Mouse (Mus musculus) monocyte, adult 2 months (primary cell): Measurements from ENCODE around the gene Plac8.
A peak's percentile ranks its signal among the peaks of the same experiment; 100 is the strongest.

ENCODE experiments used
- DNase-seq, 2 experiments: peaks; one replicate each; pipeline ENCODE4 v3.0.0; 2022; ENCODE audit warnings: low spot score in 2 of 2, low read depth in 1 of 2

Gene Plac8

DNA sequence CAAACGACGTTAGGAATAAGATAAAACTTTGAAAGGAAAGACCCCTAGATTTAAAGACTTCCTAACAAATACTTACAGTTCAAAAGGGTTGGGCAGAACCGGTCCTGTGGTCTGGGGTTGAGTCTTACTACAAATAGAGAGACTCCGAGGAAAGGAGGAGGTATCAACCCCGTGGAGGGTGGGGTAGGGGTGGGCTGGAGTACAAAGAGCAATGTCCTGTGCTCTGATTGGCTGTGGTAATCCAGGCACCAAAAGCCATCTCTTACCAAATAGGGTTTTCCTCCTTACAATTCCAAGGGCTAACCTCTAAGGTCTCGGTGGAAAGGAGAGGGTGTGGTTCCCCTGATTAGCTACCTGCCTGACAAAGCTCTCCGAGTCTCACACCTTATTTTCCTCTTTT is at the start of gene Plac8:
TSS of gene Plac8 (minus strand) at position 177 of the 400 bp plus-strand sequence.
- no peak for DNase-seq

DNA sequence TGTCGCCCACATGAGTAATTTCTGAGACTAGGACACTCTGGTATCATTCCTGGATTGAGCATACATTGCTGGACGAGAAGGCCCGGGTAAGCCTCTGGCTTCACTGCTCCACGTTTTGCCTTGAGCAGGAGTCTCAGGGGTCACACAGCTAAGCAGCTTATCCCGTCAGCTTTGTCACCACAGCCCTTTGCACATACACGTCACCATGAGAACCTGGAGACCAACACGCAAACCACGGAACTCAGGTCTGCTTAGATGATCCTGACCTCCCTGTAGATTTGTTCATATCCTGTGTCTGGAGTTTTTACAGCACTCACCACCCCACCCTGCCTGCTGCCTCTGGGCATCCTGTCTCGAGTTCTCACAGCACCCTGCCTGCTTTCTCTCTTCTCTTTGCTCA is 48.9 kb upstream of the Plac8 start:
- DNase-seq: no peak

DNA sequence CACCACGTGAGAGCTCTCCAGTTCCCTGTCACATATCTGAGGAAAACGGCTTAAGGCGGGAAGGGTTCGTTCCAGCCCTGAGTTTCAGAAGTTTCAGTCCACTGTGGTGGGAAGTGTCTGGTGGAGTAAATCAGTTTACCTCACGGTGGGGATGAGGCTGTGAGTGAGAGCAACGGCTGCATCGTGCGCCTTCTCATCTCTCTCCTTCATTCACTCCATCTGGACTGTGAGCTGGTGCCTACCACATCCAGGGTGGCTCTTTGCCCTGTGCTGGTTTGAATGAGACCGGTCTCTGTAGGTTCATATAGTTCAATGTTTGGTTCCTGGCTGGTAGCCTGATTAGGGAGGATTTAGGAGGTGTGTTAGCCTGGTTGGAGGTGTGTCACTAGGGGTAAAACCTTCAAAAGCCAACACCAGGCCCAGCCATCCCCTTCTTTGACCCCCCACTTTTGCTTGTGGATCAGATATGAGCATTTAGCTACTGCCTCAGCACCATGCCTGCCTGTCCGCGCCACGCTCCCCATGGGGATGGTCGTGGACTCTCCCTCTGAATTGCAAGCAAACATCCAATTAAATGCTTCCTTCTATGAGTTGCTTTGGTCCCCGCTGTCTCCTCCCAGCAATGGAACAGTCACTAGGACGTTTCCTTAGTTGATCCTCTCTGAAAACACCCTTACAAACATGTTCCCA is 47.7 kb upstream of the Plac8 start:
- no peak for DNase-seq

DNA sequence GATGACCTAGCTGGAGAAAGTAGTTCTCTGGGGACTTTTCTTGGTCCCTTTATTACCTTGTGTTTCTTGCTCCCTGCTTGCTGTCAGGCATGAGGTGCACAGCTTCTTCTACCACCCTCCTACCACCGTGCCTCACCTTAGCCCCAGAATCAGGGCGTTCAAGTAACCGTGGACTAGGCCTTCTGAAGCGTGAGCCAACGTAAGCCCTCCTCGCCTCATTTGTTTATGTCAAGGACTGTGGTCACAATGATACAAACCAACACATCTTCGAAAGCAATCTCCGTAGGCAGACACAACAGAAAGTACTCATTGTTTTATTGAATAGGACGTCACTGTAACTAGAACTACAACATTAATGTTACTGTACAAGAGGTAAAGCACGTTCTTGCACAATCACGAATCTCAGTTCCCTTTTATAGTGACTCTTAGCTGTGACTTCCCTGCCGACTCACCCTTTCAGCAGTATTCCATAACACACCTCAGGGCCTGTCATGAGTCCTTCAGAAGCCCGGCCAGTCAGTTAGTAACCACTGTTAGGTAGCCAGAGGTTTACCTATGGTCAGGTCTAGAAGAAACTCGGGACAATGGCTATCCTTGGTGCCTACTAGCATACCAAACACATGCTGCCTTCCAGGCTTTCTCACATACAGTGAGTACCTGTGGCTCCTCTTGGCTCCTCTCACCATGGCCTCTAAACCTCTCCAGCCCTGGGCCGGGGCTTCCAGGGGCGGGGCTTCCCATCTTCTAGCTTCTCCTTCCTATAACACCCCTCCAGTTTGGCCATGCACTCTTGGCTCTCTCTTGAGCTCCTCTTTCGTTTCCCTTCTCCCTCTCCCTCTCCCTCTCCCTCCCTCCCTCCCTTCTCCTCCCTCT is 42.1 kb upstream of the Plac8 start:
- peak in 1 of 2 experiments; percentile 41 for DNase-seq

DNA sequence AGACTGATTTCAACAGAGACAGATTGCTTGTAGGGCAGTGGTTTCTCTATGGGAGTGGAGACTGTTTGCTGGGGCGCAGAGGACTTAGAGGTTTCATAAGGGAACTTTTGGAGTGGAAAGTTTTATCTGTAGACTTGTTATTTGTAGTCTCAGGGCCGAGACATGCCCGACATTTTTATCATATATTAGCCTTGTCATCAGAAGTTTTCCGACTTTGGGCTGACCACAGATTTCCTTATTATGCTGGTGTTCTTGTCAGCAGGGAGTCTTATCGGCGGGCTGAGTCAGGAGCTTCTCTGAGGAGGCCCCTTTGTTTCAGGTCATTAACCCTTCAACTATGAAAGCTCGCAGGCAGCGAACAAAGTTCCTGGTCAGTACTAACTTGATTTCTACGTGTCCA is 35.8 kb upstream of the Plac8 start:
- no peak for DNase-seq

DNA sequence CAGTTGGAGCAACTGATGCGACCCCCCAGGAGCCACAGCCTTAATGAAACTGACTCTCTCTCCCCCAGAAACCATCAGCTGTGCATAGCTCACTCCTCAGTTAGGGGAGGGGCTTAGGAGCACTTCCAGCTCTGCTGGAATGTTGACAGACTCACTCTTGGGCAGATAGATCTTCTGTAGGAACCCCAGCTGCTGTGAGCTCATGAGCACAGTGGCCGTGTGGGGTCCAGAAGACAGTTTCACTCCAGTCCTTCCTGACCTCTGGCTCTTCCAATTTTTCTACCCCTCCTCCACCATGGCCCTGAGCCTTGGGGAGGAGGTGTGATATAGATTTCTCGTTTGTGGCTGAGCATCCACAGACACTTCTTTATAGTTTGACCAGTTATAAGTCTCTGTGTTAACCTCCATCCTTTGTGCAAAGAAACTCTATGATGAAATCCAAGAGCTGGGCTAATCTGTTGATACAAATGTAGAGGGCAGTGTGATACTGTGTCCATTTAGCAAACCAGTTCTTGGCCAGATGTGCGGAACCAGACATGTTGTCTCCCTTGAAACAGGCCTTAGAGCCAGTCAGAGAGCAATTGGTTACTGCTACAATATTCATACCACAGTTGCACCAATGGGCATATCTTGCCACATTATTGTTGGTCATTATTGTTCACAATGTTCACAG is 35.2 kb upstream of the Plac8 start:
- DNase-seq: no peak

DNA sequence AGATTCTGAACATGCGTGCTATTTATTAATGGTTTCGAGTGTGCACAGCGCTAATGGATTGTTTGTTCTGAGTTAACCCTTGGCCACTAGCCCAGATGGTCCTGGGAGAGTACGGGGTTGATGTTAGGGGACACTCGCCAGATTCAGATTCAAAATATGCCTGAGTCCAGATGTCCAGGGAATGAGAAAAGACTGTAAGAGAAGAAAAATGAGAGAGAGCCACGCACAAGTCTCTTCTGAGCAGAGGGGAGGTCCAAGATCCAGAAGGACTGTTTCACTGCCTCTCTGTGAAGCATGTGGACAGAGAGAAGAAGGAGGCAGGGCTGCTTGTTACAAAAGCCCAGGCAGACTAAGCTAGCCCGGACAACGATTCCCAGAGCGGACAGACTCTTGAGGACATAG is 33.8 kb upstream of the Plac8 start:
- no peak for DNase-seq

DNA sequence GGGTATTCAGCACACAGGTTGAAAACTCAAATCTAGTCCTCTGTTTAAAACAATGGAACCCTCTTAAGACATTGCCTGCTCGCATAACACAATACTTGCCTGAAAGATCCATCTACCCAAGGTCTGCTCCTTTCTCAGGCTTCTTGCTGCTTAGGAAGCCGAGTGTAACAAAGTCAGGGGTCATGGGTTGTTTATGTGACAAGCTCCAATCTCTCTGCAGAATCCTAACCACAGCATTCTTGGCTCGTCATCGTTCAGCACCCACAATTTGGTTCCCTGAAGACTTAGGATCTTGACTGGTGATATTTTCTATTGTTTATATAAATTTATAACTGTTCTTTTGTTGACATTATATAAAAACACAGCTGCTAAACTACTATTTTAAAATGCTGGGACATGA is 32.0 kb upstream of the Plac8 start:
- no peak for DNase-seq

DNA sequence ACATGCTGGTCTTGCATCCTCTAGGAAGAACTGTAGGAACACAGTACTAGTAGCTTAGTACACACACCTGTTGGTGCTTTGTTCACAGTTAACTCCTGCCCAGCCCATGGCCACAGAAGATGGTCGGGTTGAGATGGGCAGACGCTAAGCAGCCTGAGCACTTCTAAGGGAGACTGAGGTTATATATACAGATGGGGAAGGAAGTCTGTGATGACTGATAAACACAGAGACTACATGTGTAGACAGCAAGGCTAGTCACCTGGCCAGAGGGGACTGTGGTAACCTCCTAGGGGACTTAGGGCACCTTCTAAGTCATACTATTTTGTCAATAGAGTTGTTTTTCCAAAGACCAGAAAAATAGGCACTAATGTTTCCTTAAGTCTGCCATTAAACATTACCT is 29.8 kb upstream of the Plac8 start:
- DNase-seq: no peak

DNA sequence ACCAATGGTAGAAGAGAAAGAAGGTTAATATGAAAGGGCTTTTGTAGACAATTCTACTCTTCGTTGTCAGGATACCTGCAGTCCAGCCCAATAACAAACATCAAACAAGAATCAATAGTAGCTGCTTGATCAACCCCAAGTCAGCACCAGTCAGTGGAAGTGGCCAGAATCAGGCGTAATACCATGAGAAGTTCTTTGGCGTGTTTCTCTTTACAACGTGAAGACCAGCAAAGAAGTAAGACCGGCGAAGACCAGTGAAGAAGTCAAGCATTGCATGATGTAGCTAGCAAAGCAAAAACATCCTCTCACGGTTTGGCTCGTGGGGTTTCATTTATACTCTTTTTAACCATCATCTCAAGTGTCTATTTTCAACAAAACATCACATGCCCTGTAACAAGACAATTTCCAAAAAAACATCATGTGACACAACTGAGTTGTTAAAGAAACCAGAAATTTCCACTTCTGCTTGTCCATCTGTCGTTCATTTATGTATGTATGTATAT is 27.0 kb upstream of the Plac8 start:
- DNase-seq: no peak

DNA sequence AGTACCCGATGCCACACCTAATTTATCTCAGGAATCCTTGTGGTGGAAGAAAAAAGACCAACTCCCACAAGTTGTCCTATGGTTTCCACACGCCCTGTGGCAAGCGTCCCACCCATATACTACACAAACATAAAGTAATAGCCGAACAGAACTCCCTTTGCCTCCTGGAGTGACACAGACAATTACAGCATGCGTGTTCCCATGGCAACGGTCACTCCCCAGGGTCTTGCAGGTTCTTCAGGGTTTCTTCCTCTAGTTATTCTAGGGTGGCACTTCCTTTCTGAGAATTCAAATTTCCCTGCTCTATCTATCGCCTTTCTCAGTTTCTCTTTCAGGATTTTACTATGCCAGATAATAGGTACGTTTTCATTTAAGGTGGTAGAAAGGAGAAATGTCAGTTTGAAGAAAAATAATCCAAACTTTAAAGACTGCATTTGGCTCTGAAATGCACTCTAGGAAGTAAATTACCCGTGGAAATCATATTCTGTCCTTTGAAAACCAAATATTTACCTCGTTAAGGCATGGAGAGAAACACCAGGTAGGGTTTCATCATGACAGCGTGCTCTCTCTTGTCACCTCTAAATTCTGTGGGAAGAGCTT is 25.9 kb upstream of the Plac8 start:
- DNase-seq: peak in 1 of 2 experiments; percentile 42

DNA sequence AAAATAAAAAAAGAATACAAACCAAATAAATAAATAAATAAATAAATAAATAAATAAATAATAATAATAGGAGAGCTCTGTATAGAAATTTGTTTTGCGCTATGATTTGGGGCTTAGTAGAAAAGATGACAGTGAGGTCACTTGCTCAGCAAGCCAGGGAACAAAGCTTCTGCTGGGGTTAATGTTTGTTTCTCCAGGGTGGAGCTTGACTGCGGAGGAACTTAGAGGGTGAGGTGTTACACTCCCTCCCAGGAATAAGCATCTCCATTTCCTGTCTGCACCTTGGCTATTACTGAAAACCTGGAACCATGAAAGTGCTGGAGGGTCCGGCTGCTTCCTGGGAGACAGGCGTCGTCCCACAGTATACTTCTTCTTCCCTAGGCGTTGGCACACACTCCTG is 24.0 kb upstream of the Plac8 start:
- no peak for DNase-seq

DNA sequence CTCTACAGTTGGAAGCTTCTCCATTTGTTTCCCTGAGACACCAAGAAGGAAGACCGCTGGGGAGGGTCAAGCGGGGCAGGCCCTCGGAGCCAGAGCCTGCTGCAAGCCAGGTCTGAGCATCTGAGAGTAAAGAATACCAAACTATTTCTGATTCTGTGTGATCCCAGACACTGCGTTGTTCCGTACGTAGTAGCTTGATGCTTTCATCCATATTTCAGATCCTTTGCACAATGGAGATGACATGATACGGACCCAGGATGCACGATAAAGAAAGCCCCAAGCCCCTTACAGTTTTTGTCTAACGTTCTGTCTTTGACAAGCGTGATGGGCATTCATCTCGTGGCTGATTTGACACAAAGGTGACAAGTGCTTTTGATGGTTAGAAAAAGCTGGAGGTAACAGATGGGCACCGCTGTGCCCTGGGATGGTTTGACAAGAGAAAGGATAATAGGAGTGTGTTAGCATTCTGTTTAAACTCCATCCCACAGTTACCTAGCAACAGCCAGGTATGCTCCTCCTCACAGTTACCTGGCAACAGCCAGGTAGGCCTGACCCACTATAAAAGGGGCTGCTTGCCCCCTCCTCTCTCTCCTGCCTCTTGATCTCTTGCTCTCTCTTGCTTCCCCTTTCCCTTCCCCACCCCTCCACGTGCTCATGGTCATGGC is 22.9 kb upstream of the Plac8 start:
- DNase-seq: no peak

DNA sequence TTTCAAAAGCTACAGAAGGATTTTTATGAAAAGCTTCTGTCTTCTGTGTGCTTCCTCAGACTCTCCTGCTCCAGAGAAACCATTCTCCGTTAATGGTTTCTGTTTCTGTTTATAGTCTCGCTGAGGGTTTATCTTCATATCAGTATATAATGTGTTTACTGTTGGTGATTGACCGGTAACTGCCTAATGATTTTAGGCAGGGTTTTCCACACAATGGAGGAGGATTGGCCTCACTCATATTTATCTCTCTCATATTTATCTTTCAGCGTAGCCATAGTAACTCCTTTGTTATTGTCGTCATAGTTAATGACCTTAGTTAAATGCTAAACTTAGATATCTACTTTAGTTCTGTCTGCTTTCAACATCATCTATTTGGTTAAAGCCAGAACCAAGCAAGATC is 18.5 kb upstream of the Plac8 start:
- DNase-seq: no peak

DNA sequence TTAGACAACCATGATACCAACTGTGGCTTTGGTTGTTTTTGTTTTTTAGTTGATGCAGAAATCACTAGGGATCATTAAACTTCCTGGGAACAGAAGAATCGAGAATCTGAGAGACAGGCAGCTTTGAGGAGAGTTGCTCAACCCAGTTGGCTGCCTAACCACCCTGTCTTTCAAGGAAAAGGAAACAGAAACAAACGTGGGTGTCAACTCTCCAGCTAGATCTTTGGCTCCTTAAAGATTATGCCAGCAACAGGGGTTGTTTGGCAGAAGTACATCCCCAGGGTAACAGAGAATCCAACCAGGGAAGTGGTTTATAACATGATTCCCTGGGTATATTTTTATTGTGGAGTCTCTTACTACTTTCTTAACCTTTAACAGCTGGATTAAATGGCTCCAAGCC is 15.6 kb upstream of the Plac8 start:
- no peak for DNase-seq

DNA sequence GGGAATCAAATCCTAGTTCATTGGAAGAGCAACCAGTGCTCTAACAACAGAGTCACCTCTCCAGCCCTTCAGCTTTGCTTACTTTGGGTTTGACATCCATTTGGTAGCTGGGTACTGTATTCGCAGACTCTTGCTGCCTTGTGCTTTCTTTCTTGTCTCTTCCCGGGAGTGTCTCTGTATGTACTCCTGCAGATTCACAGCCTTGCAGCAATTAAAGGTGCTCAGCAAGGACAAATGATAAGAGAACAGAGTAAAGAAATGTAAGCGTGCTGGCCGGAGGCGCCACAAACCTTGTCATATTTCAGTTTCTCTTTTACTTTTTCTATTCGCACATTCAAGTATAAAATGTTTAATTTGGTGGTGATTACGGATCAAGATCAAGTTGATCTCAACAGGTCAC is 15.1 kb upstream of the Plac8 start:
- DNase-seq: no peak

DNA sequence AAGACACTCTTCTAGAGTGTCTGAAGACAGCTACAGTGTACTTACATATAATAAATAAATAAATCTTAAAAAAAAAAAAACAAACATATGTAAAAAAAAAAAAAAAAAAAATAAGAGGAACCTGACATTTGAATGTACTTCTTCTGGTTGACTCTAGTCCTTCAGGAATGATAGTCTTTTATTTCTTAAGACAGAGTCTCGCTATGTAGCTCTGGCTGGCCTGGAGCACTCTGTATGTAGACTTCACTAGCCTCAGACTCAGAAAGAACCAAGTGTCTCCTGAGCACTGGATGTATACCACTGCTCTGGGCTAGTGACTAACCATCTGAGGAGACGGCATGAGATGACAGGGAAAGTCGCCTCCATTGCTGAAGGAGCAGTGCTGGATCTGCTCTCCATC is 13.6 kb upstream of the Plac8 start:
- no peak for DNase-seq

DNA sequence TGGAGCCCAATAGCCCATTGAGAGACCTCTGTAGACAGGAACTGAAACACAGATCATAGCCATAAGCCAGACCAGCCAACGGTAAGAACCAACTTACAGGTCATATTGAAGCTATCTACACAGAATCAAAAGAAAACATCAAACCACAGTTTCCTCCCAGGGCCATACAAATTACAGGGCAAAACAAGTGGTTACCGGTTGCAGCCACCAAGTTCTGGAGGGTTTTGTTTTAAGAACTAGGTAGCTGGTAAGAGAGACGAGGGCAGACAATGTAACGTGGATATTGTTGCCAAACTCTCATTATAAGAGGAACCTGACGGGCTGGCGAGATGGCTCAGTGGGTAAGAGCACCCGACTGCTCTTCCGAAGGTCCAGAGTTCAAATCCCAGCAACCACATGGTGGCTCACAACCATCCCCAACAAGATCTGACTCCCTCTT is 13.2 kb upstream of the Plac8 start:
- peak; percentile 45 to 55 for DNase-seq

DNA sequence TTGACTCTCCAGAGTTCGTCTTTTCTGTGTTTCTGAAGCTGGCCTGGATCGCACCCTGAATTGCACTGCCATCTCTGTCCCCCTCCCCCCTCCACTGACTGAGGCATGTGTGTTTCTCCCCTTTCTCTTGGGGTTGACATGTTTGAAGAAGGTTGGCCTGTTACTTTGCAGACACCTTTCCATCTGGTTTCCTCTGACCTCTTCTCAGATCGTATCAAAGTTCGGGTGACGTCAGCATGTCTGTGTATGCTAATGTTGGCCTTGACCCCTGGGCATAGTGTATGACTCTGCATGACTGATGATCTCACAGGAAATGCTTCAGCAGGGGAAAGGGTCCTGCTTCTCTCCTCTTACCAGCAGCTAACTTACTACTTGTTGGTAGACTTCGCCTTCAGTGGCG is 11.0 kb upstream of the Plac8 start:
- no peak for DNase-seq

DNA sequence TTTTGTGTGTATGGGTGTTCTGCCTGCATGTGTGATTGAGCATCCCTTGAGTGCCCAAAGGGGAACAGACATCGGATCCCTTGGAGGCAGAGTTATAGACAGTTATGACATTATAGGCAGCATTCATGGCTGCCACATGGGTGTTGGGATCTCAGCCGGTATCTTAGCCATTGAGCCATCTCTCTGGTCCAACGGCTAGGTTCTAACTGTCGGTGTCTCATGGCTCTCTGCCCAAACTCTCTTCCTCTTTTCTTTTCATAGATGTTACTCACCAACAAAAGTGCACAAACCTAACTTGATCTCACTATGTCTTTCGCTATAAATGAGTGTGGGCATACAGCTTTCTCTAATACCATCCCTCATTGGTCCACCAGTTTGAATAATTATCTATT is 10.4 kb upstream of the Plac8 start:
- peak in 1 of 2 experiments; percentile 28 for DNase-seq
